Comparison of ENCODE assay signal across 19 mouse cellular contexts in genomic region chr2:93671573-93672184, GRCm38 (mm10). TPM values are rescaled to one million over a fixed set of nuclear protein-coding genes. Genes with fewer than 3 reads are reported as not detected.
A peak's percentile ranks its signal among the peaks of the same experiment; 100 is the strongest.
DNase-seq lines count a peak whose midpoint lies in the region; ATAC-seq lines count a peak whose summit lies in the region.
"Had no signal": no experiment of that assay in that cellular context is flagged by ENCODE, and none has a peak within 500 bp of the region (broad histone marks: within the 10 kb centered on the region; RNA-seq: fewer than 3 reads in every experiment).

No protein-coding gene starts in this region.

- ATAC-seq in intestine, embryonic 15.5 days: peak; percentile 44; the same call in 1 of the 2 replicates
- no peak for ATAC-seq in intestine, embryonic 16.5 days
- ATAC-seq in hindbrain, embryonic 14.5 days (ENCODE audit: low FRiP score): peak; percentile 28; the same call in 1 of the 2 replicates
- ATAC-seq: forebrain, embryonic 15.5 days had no signal

- no peaks in the 10 kb centered on the region for H3K36me3 ChIP-seq in intestine, embryonic 15.5 days
- H3K36me3 ChIP-seq in intestine, embryonic 16.5 days (ENCODE audit: control insufficient read depth, insufficient read depth, low read length): no peaks in the 10 kb centered on the region
- no peaks in the 10 kb centered on the region for H3K36me3 ChIP-seq in hindbrain, embryonic 14.5 days (replicated peaks; ENCODE audit: control insufficient read depth, insufficient read depth)
- H3K36me3 ChIP-seq: forebrain, embryonic 15.5 days; heart, embryonic 15.5 days had no signal

- H3K27me3 ChIP-seq in intestine, embryonic 15.5 days (replicated peaks): no peaks in the 10 kb centered on the region
- no peaks in the 10 kb centered on the region for H3K27me3 ChIP-seq in intestine, embryonic 16.5 days (replicated peaks; ENCODE audit: control insufficient read depth, insufficient read depth, low read length)
- no peaks in the 10 kb centered on the region for H3K27me3 ChIP-seq in hindbrain, embryonic 14.5 days (ENCODE audit: control insufficient read depth, insufficient read depth, low read length)
- H3K27me3 ChIP-seq: forebrain, embryonic 15.5 days had no signal

- 73% methylated on average over 15 of the region's 15 CpGs for WGBS in intestine, embryonic 15.5 days
- WGBS in intestine, embryonic 16.5 days: 73% methylated on average over 15 of the region's 15 CpGs
- 52% methylated on average over 15 of the region's 15 CpGs for WGBS in hindbrain, embryonic 14.5 days

- H3K9ac ChIP-seq in intestine, embryonic 15.5 days: no peak overlapping the region
- H3K9ac ChIP-seq in intestine, embryonic 16.5 days (ENCODE audit: low read depth, low read length): no peak overlapping the region
- no peak overlapping the region for H3K9ac ChIP-seq in hindbrain, embryonic 14.5 days
- H3K9ac ChIP-seq: forebrain, embryonic 15.5 days; heart, embryonic 15.5 days; liver, embryonic 14.5 days had no signal

- H3K27ac ChIP-seq in intestine, embryonic 15.5 days: no peak overlapping the region
- no peak overlapping the region for H3K27ac ChIP-seq in intestine, embryonic 16.5 days (ENCODE audit: low read length)
- no peak overlapping the region for H3K27ac ChIP-seq in hindbrain, embryonic 14.5 days
- H3K27ac ChIP-seq: forebrain, embryonic 15.5 days; gastrocnemius, adult 2 months; heart, embryonic 15.5 days; liver, embryonic 14.5 days had no signal

- no peaks in the 10 kb centered on the region for H3K9me3 ChIP-seq in intestine, embryonic 15.5 days
- no peaks in the 10 kb centered on the region for H3K9me3 ChIP-seq in intestine, embryonic 16.5 days (ENCODE audit: control insufficient read depth, low read length)
- no peaks in the 10 kb centered on the region for H3K9me3 ChIP-seq in hindbrain, embryonic 14.5 days (ENCODE audit: control insufficient read depth, low read length)
- H3K9me3 ChIP-seq: forebrain, embryonic 15.5 days; heart, embryonic 15.5 days; megakaryocyte, embryonic 14.5 days had no signal

- H3K4me1 ChIP-seq in intestine, embryonic 15.5 days (replicated peaks): 0 out of 2 replicates have a peak, but pooled peaks cover 8% of the 10 kb centered on the region
- peaks cover 7% of the 10 kb centered on the region for H3K4me1 ChIP-seq in intestine, embryonic 16.5 days (ENCODE audit: control insufficient read depth, insufficient read depth, low read length)
- peaks cover 9% of the 10 kb centered on the region; the same call in 1 of the 2 replicates for H3K4me1 ChIP-seq in hindbrain, embryonic 14.5 days (replicated peaks; ENCODE audit: control insufficient read depth, insufficient read depth, low read length)
- H3K4me1 ChIP-seq: forebrain, embryonic 15.5 days; heart, embryonic 15.5 days had no signal

- no peak overlapping the region for H3K4me3 ChIP-seq in intestine, embryonic 15.5 days (replicated peaks)
- H3K4me3 ChIP-seq in intestine, embryonic 16.5 days (ENCODE audit: low read length): no peak overlapping the region
- H3K4me3 ChIP-seq in hindbrain, embryonic 14.5 days (replicated peaks; ENCODE audit: low read length): no peak overlapping the region
- H3K4me3 ChIP-seq: forebrain, embryonic 15.5 days; gastrocnemius, adult 2 months; heart, embryonic 15.5 days; megakaryocyte, embryonic 14.5 days had no signal

- no peak overlapping the region for H3K4me2 ChIP-seq in intestine, embryonic 15.5 days (replicated peaks)
- H3K4me2 ChIP-seq in intestine, embryonic 16.5 days (ENCODE audit: low read depth, low read length): no peak overlapping the region
- H3K4me2 ChIP-seq in hindbrain, embryonic 14.5 days (replicated peaks): no peak overlapping the region
- H3K4me2 ChIP-seq: forebrain, embryonic 15.5 days; heart, embryonic 15.5 days had no signal

- peak; percentile 11 for DNase-seq in thymus, postnatal 14 days
- DNase-seq in thymus, adult 18-20 months: no peak
- DNase-seq in hindbrain, embryonic 14.5 days (ENCODE audit: low spot score): no peak
- no peak for DNase-seq in urinary bladder, postnatal 25 days (ENCODE audit: low spot score)
- DNase-seq in layer of hippocampus, postnatal 25 days (ENCODE audit: extremely low spot score in 1 of 2, low spot score in 1 of 2): no peak
- DNase-seq: adrenal gland, postnatal 36 days; cerebellum, adult 2 months; gastrocnemius, adult 2 months; heart, adult 11 months; layer of hippocampus, postnatal 36 days; lung, postnatal 14 days; retina, postnatal 1 day had no signal

RNA-seq across cellular contexts. Expression of gene Alx4, which starts 29.5 kb away (rescaled TPM):
- polyA plus RNA-seq in intestine, embryonic 15.5 days (2015; fragmentation: Nextera tagmentation; extraction: Ambion mirVana): 0.14 and 0.19 TPM in 2 replicates
- polyA plus RNA-seq in intestine, embryonic 16.5 days (2015; fragmentation: Nextera tagmentation; extraction: Ambion mirVana): 0.04 and 0.10 TPM in 2 replicates
- 0.46 and 0.53 TPM in 2 replicates for polyA plus RNA-seq in hindbrain, embryonic 14.5 days (2014; fragmentation: Nextera tagmentation; extraction: Ambion mirVana)
- total RNA-seq in layer of hippocampus, postnatal 25 days (2021): under 1 TPM; 0.44 to 0.56 TPM
- total RNA-seq: monocyte, adult 5-6 weeks had no signal
